Comparison of ENCODE assay signal across 27 mouse cellular contexts in the genomic region with DNA sequence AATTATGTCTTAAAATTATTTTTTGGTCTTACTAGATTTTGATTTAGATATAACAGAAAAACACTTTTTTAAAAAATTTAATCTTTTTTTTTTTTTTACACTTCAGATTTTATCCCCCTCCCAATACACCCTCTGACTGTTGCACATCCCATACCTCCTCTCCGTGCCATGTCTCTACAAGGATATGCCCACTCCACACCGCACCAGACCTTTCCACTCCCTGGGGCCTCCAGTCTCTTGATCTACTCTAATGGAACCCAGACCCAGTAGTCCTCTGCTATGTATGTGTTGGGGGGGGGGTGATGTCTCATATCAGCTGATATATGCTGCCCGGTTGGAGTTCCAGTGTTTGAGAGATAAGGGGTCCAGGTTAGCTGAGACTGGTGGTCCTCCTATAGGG.
DNase-seq lines count a peak whose midpoint lies in the region; ATAC-seq lines count a peak whose summit lies in the region.
"Had no signal": no experiment of that assay in that cellular context is flagged by ENCODE, and none has a peak within 500 bp of the region (broad histone marks: within the 10 kb centered on the region; RNA-seq: fewer than 3 reads in every experiment).

No protein-coding gene starts in this region.

- no peak overlapping the region for H3K4me3 ChIP-seq in limb, embryonic 11.5 days (ENCODE audit: low read depth, low read length)
- no peak overlapping the region for H3K4me3 ChIP-seq in limb, embryonic 10.5 days
- no peak overlapping the region for H3K4me3 ChIP-seq in neural tube, embryonic 11.5 days (ENCODE audit: low read depth, low read length)
- H3K4me3 ChIP-seq in neural tube, embryonic 15.5 days (replicated peaks), result no peak overlapping the region
- no peak overlapping the region for H3K4me3 ChIP-seq in limb, embryonic 12.5 days (replicated peaks)
- H3K4me3 ChIP-seq: embryonic facial prominence, embryonic 10.5 days; embryonic facial prominence, embryonic 13.5 days; erythroblast, embryonic 14.5 days; forebrain, embryonic 12.5 days; forebrain, embryonic 15.5 days; heart, embryonic 12.5 days; heart, embryonic 15.5 days; hindbrain, embryonic 10.5 days had no signal

- H3K4me1 ChIP-seq in limb, embryonic 11.5 days (ENCODE audit: control insufficient read depth, insufficient read depth, low read length), result no peaks in the 10 kb centered on the region
- no peaks in the 10 kb centered on the region for H3K4me1 ChIP-seq in limb, embryonic 10.5 days
- H3K4me1 ChIP-seq in neural tube, embryonic 11.5 days (ENCODE audit: control insufficient read depth, insufficient read depth, low read length), result no peaks in the 10 kb centered on the region
- no peaks in the 10 kb centered on the region for H3K4me1 ChIP-seq in neural tube, embryonic 15.5 days
- peaks cover 4% of the 10 kb centered on the region; the same call in 1 of the 2 replicates for H3K4me1 ChIP-seq in limb, embryonic 12.5 days (replicated peaks)
- H3K4me1 ChIP-seq: embryonic facial prominence, embryonic 10.5 days; embryonic facial prominence, embryonic 13.5 days; forebrain, embryonic 12.5 days; forebrain, embryonic 15.5 days; heart, embryonic 12.5 days; heart, embryonic 15.5 days; hindbrain, embryonic 10.5 days had no signal

- DNase-seq in limb, embryonic 11.5 days (ENCODE audit: low spot score), result no peak
- DNase-seq in limb, embryonic 10.5 days (ENCODE audit: low spot score), result no peak
- no peak for DNase-seq in neural tube, embryonic 11.5 days (ENCODE audit: low spot score)
- no peak for DNase-seq in cerebellum, adult 18-20 months
- DNase-seq: adrenal gland, adult 2 months; adrenal gland, postnatal 14 days; cerebellum, adult 11 months; cerebellum, adult 8-10 months; cerebellum, postnatal 10 days; cerebellum, postnatal 36 days; embryo, embryonic 11 days; gastrocnemius, postnatal 25 days; heart, adult 18-20 months; heart, postnatal 10 days; heart, postnatal 36 days had no signal

- H3K4me2 ChIP-seq in limb, embryonic 11.5 days (ENCODE audit: low read depth, severe bottlenecking), result no peak overlapping the region
- H3K4me2 ChIP-seq in neural tube, embryonic 11.5 days (ENCODE audit: low read depth), result no peak overlapping the region
- H3K4me2 ChIP-seq in neural tube, embryonic 15.5 days, result no peak overlapping the region
- H3K4me2 ChIP-seq in limb, embryonic 12.5 days, result no peak overlapping the region
- H3K4me2 ChIP-seq: embryonic facial prominence, embryonic 13.5 days; forebrain, embryonic 12.5 days; forebrain, embryonic 15.5 days; heart, embryonic 12.5 days; heart, embryonic 15.5 days had no signal

- H3K9ac ChIP-seq in limb, embryonic 11.5 days (ENCODE audit: low read length), result no peak overlapping the region
- H3K9ac ChIP-seq in neural tube, embryonic 11.5 days (ENCODE audit: low read length), result no peak overlapping the region
- H3K9ac ChIP-seq in neural tube, embryonic 15.5 days (replicated peaks), result no peak overlapping the region
- no peak overlapping the region for H3K9ac ChIP-seq in limb, embryonic 12.5 days (replicated peaks)
- H3K9ac ChIP-seq: embryonic facial prominence, embryonic 13.5 days; forebrain, embryonic 12.5 days; forebrain, embryonic 15.5 days; heart, embryonic 12.5 days; heart, embryonic 15.5 days had no signal

- no peak overlapping the region for H3K27ac ChIP-seq in limb, embryonic 11.5 days (replicated peaks; ENCODE audit: low read depth, low read length)
- H3K27ac ChIP-seq in limb, embryonic 10.5 days, result no peak overlapping the region
- no peak overlapping the region for H3K27ac ChIP-seq in neural tube, embryonic 11.5 days (ENCODE audit: low read depth, low read length)
- H3K27ac ChIP-seq in neural tube, embryonic 15.5 days (replicated peaks), result no peak overlapping the region
- no peak overlapping the region for H3K27ac ChIP-seq in limb, embryonic 12.5 days
- H3K27ac ChIP-seq: embryonic facial prominence, embryonic 10.5 days; embryonic facial prominence, embryonic 13.5 days; forebrain, embryonic 12.5 days; forebrain, embryonic 15.5 days; heart, embryonic 15.5 days; hindbrain, embryonic 10.5 days; hindbrain, postnatal 0 days had no signal

- WGBS in limb, embryonic 11.5 days, result 90% methylated on average over 3 of the region's 3 CpGs
- WGBS in limb, embryonic 10.5 days, result 89% methylated on average over 3 of the region's 3 CpGs
- WGBS in neural tube, embryonic 11.5 days, result 93% methylated on average over 3 of the region's 3 CpGs
- WGBS in neural tube, embryonic 15.5 days, result 98% methylated on average over 3 of the region's 3 CpGs
- 92% methylated on average over 3 of the region's 3 CpGs for WGBS in limb, embryonic 12.5 days

- H3K36me3 ChIP-seq in limb, embryonic 11.5 days (ENCODE audit: control insufficient read depth, insufficient read depth, low read length), result no peaks in the 10 kb centered on the region
- H3K36me3 ChIP-seq in limb, embryonic 10.5 days, result no peaks in the 10 kb centered on the region
- H3K36me3 ChIP-seq in neural tube, embryonic 11.5 days (ENCODE audit: control insufficient read depth, insufficient read depth, low read length), result no peaks in the 10 kb centered on the region
- no peaks in the 10 kb centered on the region for H3K36me3 ChIP-seq in neural tube, embryonic 15.5 days
- H3K36me3 ChIP-seq in limb, embryonic 12.5 days, result no peaks in the 10 kb centered on the region
- H3K36me3 ChIP-seq: embryonic facial prominence, embryonic 10.5 days; embryonic facial prominence, embryonic 13.5 days; forebrain, embryonic 12.5 days; forebrain, embryonic 15.5 days; heart, embryonic 12.5 days; heart, embryonic 15.5 days; hindbrain, embryonic 10.5 days had no signal

- peak; percentile 76; the same call in 1 of the 2 replicates for ATAC-seq in limb, embryonic 11.5 days (ENCODE audit: insufficient number of reproducible peaks, low FRiP score, low TSS enrichment, low read depth)
- ATAC-seq in neural tube, embryonic 11.5 days (ENCODE audit: insufficient read depth, low FRiP score, low TSS enrichment), result 0 out of 2 replicates have a peak, but pooled peaks have one; percentile 43
- ATAC-seq in neural tube, embryonic 15.5 days (ENCODE audit: low FRiP score), result no peak
- ATAC-seq in limb, embryonic 12.5 days (ENCODE audit: insufficient number of reproducible peaks, insufficient read depth, low FRiP score, low TSS enrichment, low read depth), result 0 out of 2 replicates have a peak, but pooled peaks have one; percentile 26
- ATAC-seq: CD4-positive, CD25-positive, alpha-beta regulatory T cell, adult 4 months; forebrain, embryonic 15.5 days; hindbrain, postnatal 0 days had no signal

- H3K9me3 ChIP-seq in limb, embryonic 11.5 days (ENCODE audit: control insufficient read depth, low read length), result no peaks in the 10 kb centered on the region
- no peaks in the 10 kb centered on the region for H3K9me3 ChIP-seq in limb, embryonic 10.5 days (replicated peaks)
- no peaks in the 10 kb centered on the region for H3K9me3 ChIP-seq in neural tube, embryonic 11.5 days (ENCODE audit: control insufficient read depth, low read length)
- no peaks in the 10 kb centered on the region for H3K9me3 ChIP-seq in neural tube, embryonic 15.5 days (replicated peaks)
- H3K9me3 ChIP-seq in limb, embryonic 12.5 days, result no peaks in the 10 kb centered on the region
- H3K9me3 ChIP-seq: embryonic facial prominence, embryonic 10.5 days; embryonic facial prominence, embryonic 13.5 days; forebrain, embryonic 12.5 days; forebrain, embryonic 15.5 days; heart, embryonic 15.5 days; hindbrain, embryonic 10.5 days had no signal

- H3K27me3 ChIP-seq in limb, embryonic 11.5 days (ENCODE audit: control insufficient read depth, insufficient read depth, low read length), result no peaks in the 10 kb centered on the region
- H3K27me3 ChIP-seq in limb, embryonic 10.5 days (ENCODE audit: low read depth, poor library complexity, severe bottlenecking), result no peaks in the 10 kb centered on the region
- no peaks in the 10 kb centered on the region for H3K27me3 ChIP-seq in neural tube, embryonic 11.5 days (ENCODE audit: control insufficient read depth, insufficient read depth, low read length)
- no peaks in the 10 kb centered on the region for H3K27me3 ChIP-seq in neural tube, embryonic 15.5 days (replicated peaks)
- H3K27me3 ChIP-seq in limb, embryonic 12.5 days, result no peaks in the 10 kb centered on the region
- H3K27me3 ChIP-seq: embryonic facial prominence, embryonic 13.5 days; forebrain, embryonic 12.5 days; forebrain, embryonic 15.5 days; heart, embryonic 12.5 days; heart, embryonic 15.5 days had no signal
